Mouse (Mus musculus) MEL (cell line): Measurements from ENCODE around the gene Rpl26. TPM values are rescaled to one million over a fixed set of nuclear protein-coding genes. Genes with fewer than 3 reads are reported as not detected.

ENCODE experiments used
- DNase-seq: peaks from one replicate; pipeline ENCODE4 v3.0.0; 2011; ENCODE audit warnings: low read depth, low spot score
- H3K27ac ChIP-seq: 2 replicates; pipeline ENCODE4 v1.5.1; 2012; ENCODE audit warnings: low read depth, mild to moderate bottlenecking, control low read depth, low read length, moderate library complexity; ENCODE audit not compliant: control insufficient read depth
- H3K27me3 ChIP-seq, 2 experiments: fragments of 150-350 bp in 1 of 2; sonication (generic) in 1 of 2; 2 replicates each; pipeline ENCODE4 v1.6.1; 2012; ENCODE audit warnings: low read length in 2 of 2, mild to moderate bottlenecking in 2 of 2, improper control_type of control experiment in 1 of 2, moderate library complexity in 1 of 2; ENCODE audit not compliant: insufficient read depth in 2 of 2, control insufficient read depth in 1 of 2
- H3K36me3 ChIP-seq, 2 experiments: 2 replicates each; pipeline ENCODE4 v1.6.1; 2012 to 2014; ENCODE audit warnings: low read length in 2 of 2, improper control_type of control experiment in 1 of 2, inconsistent platforms in 1 of 2, mild to moderate bottlenecking in 1 of 2; ENCODE audit not compliant: insufficient read depth in 2 of 2, control insufficient read depth in 1 of 2
- H3K4me1 ChIP-seq, 2 experiments: fragments of 150-350 bp in 1 of 2; sonication (generic) in 1 of 2; 2 replicates each; pipeline ENCODE4 v1.6.1; 2012; ENCODE audit warnings: low read length in 2 of 2, improper control_type of control experiment in 1 of 2, mild to moderate bottlenecking in 1 of 2; ENCODE audit not compliant: insufficient read depth in 2 of 2, control insufficient read depth in 1 of 2
- H3K4me3 ChIP-seq, 2 experiments: fragments of 150-350 bp in 1 of 2; sonication (generic) in 1 of 2; 2 replicates each; pipeline ENCODE4 v1.5.1; 2012; ENCODE audit warnings: low read depth in 2 of 2, low read length in 2 of 2, mild to moderate bottlenecking in 2 of 2, moderate library complexity in 2 of 2, control low read depth in 1 of 2, improper control_type of control experiment in 1 of 2; ENCODE audit not compliant: control insufficient read depth in 1 of 2, insufficient read depth in 1 of 2
- H3K79me2 ChIP-seq: 2 replicates; pipeline ENCODE4 v1.6.1; 2012; ENCODE audit warnings: mild to moderate bottlenecking, low read length, moderate library complexity; ENCODE audit not compliant: control insufficient read depth, poor library complexity, insufficient read depth
- H3K9ac ChIP-seq: 2 replicates; pipeline ENCODE4 v1.6.1; 2012; ENCODE audit warnings: low read depth, mild to moderate bottlenecking, control low read depth, low read length, moderate library complexity; ENCODE audit not compliant: control insufficient read depth, poor library complexity, severe bottlenecking
- H3K9me3 ChIP-seq: fragments of 150-350 bp; sonication (generic); replicated peaks from 2 replicates; pipeline ENCODE4 v1.6.1; 2012; ENCODE audit warnings: mild to moderate bottlenecking, low read length, improper control_type of control experiment, moderate library complexity; ENCODE audit not compliant: insufficient read depth
- BHLHE40 ChIP-seq: IDR thresholded peaks from 2 replicates; pipeline ENCODE4 v1.6.1; 2012; ENCODE audit warnings: low read depth, mild to moderate bottlenecking, inconsistent platforms, low read length, improper control_type of control experiment, borderline replicate concordance
- CHD1 ChIP-seq: IDR thresholded peaks from 2 replicates; pipeline ENCODE4 v1.6.1; 2012; ENCODE audit warnings: low read depth, mild to moderate bottlenecking, inconsistent platforms, low read length, improper control_type of control experiment
- E2F4 ChIP-seq: IDR thresholded peaks from 2 replicates; pipeline ENCODE4 v1.6.1; 2011; ENCODE audit warnings: low read depth, low read length, improper control_type of control experiment, borderline replicate concordance
- ELF1 ChIP-seq: IDR thresholded peaks from 2 replicates; pipeline ENCODE4 v1.6.1; 2014; ENCODE audit warnings: low read depth, mild to moderate bottlenecking, inconsistent platforms, low read length, improper control_type of control experiment, moderate library complexity
- EP300 ChIP-seq, 2 experiments: IDR thresholded peaks; 2 replicates each; pipeline ENCODE4 v1.6.1; 2011; ENCODE audit warnings: improper control_type of control experiment in 2 of 2, low read length in 2 of 2, low read depth in 1 of 2, mild to moderate bottlenecking in 1 of 2
- GABPA ChIP-seq: IDR thresholded peaks from 2 replicates; pipeline ENCODE4 v1.6.1; 2012; ENCODE audit warnings: low read depth, mild to moderate bottlenecking, inconsistent platforms, low read length, improper control_type of control experiment, moderate library complexity
- GATA1 ChIP-seq: IDR thresholded peaks from 2 replicates; pipeline ENCODE4 v1.6.1; 2011; ENCODE audit warnings: low read depth, low read length, improper control_type of control experiment
- MAX ChIP-seq: IDR thresholded peaks from 2 replicates; pipeline ENCODE4 v1.6.1; 2011; ENCODE audit warnings: low read length, improper control_type of control experiment
- MEF2A ChIP-seq: IDR thresholded peaks from 2 replicates; pipeline ENCODE4 v1.6.1; 2014; ENCODE audit warnings: low read depth, mild to moderate bottlenecking, inconsistent platforms, low read length, improper control_type of control experiment; ENCODE audit not compliant: poor library complexity, insufficient replicate concordance, severe bottlenecking; ENCODE audit errors: extremely low read depth
- MYB ChIP-seq: IDR thresholded peaks from 2 replicates; pipeline ENCODE4 v1.6.1; 2011; ENCODE audit warnings: mild to moderate bottlenecking, low read depth, low read length, improper control_type of control experiment
- NRF1 ChIP-seq: IDR thresholded peaks from 2 replicates; pipeline ENCODE4 v1.6.1; 2014; ENCODE audit warnings: low read depth, mild to moderate bottlenecking, inconsistent platforms, low read length, improper control_type of control experiment, moderate library complexity; ENCODE audit not compliant: poor library complexity, insufficient read depth, severe bottlenecking
- POLR2A ChIP-seq, 2 experiments: IDR thresholded peaks; 2 replicates each; pipeline ENCODE4 v1.6.1; 2011 to 2012; ENCODE audit warnings: low read length in 2 of 2, mild to moderate bottlenecking in 2 of 2, control low read depth in 1 of 2, improper control_type of control experiment in 1 of 2, low read depth in 1 of 2, moderate library complexity in 1 of 2; ENCODE audit not compliant: control insufficient read depth in 1 of 2, insufficient read depth in 1 of 2, poor library complexity in 1 of 2
- TCF12 ChIP-seq: IDR thresholded peaks from 2 replicates; pipeline ENCODE4 v1.6.1; 2014; ENCODE audit warnings: low read depth, mild to moderate bottlenecking, inconsistent platforms, low read length, improper control_type of control experiment, moderate library complexity
- USF1 ChIP-seq: IDR thresholded peaks from 2 replicates; pipeline ENCODE4 v1.6.1; 2014; ENCODE audit warnings: low read depth, mild to moderate bottlenecking, inconsistent platforms, low read length, improper control_type of control experiment, moderate library complexity
- ZKSCAN1 ChIP-seq: IDR thresholded peaks from 2 replicates; pipeline ENCODE4 v1.6.1; 2012; ENCODE audit warnings: low read depth, mild to moderate bottlenecking, inconsistent platforms, low read length, improper control_type of control experiment, moderate library complexity
- ZNF384 ChIP-seq: IDR thresholded peaks from 2 replicates; pipeline ENCODE4 v1.6.1; 2012; ENCODE audit warnings: low read depth, mild to moderate bottlenecking, inconsistent platforms, low read length, improper control_type of control experiment
- polyA plus RNA-seq, 2 experiments: library from polyadenylated mRNA; stranded (reverse) in 1 of 2; unstranded in 1 of 2; fragments of >175 nt in 1 of 2; fragments of >200 nt in 1 of 2; gene quantifications; 2 replicates each; pipeline versions ENCODE4 v1.2.1 to v1.2.4; 2012; ENCODE audit warnings: low replicate concordance in 2 of 2, low read depth in 1 of 2; ENCODE audit not compliant: insufficient read length in 2 of 2, insufficient read depth in 1 of 2, missing spikeins in 1 of 2
- total RNA-seq: library from RNA; depleted of rRNA; stranded (reverse); fragments of 300-350 nt; gene quantifications from 2 replicates; pipeline ENCODE4 v1.2.3, GENCODE M21; 2012

Gene Rpl26
- total and polyA plus RNA-seq, 3 experiments: 3,167 to 5,512 TPM; not detected in 1

DNA sequence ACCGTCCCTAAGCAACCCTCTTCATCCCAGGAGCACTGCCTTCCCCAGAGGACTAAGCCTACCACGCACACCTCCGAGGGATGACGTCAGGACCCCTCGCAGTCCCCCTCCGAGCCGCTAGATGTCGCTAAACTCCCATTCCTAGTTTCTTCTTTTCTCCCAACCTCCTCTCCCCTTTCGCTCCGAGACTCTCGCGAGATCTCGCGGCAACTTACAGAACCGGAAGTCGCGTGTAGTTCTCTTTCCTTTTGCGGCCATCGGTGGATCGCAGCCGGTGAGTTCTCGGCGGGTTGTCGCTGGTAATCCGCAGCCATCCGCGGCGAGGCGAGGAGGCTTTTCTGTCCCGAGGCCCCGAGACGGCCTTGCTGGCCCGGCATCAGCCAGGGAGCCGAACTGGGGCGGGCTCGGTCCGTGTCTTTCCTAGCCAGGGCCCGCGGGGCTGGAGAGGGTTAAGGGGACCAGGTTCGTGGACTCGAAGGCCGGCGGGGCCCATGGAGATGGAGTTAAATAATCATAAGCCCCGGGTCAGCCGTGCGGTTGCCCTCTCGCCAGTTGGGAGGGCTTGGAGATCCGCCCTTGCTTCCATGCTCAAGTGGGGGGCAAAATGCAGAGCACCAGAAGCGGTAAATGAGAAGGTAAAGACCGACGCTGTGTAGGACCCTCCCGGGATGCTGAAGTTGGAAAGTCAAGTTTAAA is at the start of gene Rpl26 (continued):
- no peak for TF ChIP-seq MEF2A
- no peak for TF ChIP-seq NRF1
- TF ChIP-seq POLR2A (IDR thresholded peaks at IDR 0.05; ENCODE audit: control insufficient read depth in 1 of 2, insufficient read depth in 1 of 2, low read depth in 1 of 2, low read length in 2 of 2, poor library complexity in 1 of 2): peak; percentile 95 to 96
- TF ChIP-seq MAX: peak; percentile 83

DNA sequence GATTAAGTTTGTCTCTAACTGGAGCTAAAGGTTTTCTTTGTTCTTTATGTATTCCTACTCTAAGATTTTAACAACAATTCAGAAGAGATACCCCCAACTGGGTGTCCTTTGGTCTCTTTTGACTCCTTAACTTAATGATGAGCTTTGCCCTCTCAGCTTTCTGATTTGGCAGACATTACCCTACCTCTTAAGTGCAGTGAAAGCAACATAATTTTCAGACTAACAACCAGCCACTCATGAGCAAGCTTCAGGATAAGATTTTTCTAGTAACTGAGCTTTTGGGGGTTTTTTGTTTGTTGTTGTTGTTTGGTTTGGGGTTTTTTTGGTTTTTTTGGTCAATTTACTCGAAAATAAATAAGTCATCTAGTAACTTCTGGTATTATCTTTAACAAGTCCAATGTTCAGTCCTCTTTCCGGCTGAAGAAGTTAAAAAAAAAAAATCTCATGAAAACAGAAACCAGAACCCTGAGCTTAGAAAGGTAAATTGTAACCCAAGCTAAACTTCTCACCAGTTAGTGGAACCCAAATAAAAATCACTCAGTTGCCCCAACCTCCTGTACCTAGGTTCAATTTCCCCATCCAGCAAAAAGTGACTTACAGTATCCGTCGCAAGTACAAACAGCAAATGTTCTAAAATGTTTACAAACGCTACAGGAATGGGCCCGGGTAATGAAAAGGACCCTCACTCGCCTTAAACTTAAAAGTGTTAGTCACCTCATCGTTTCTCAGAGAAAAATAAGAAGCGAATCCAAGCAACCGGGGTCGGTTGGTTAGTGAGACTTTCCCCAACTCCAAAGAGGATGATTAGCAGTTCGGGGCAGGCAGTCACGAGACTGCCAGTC is 49.5 kb upstream of the Rpl26 start:
- H3K4me1 ChIP-seq: peaks cover 13 to 37% of the 10 kb centered on the region in 2 experiments
- peak overlapping the region; percentile 92 to 99 for H3K4me3 ChIP-seq
- peaks cover 8 to 41% of the 10 kb centered on the region in 2 experiments for H3K36me3 ChIP-seq
- H3K27ac ChIP-seq: peak overlapping the region; percentile 92
- no peaks in the 10 kb centered on the region for H3K27me3 ChIP-seq
- DNase-seq: peak; percentile 71
- H3K79me2 ChIP-seq: peaks cover 47% of the 10 kb centered on the region
- no peak for TF ChIP-seq ZKSCAN1
- no peak for TF ChIP-seq ELF1
- TF ChIP-seq CHD1: peak; percentile 91
- TF ChIP-seq USF1: peak; percentile 54; the same call in 1 of the 2 replicates
- TF ChIP-seq NRF1: 0 out of 2 replicates have a peak, but pooled peaks have one; percentile 2
- no peak for TF ChIP-seq GABPA
- TF ChIP-seq BHLHE40: peak; percentile 82; the same call in 1 of the 2 replicates
- peak; percentile 72 for TF ChIP-seq ZNF384
- no peaks in the 10 kb centered on the region for H3K9me3 ChIP-seq
- peak overlapping the region; percentile 95 for H3K9ac ChIP-seq

GRCm38 (mm10) chr11:68852486-68852901 is 48.9 kb upstream of the Rpl26 start:
- Histone ChIP-seq H3K79me2 (peaks cover 42% of the 10 kb centered on the region), H3K4me1 (peaks cover 13 to 37% of the 10 kb centered on the region in 2 experiments), H3K4me3 (peak overlapping the region; percentile 92 to 99), H3K27ac (peak overlapping the region; percentile 92), H3K9ac (peak overlapping the region; percentile 95), H3K36me3 (peaks cover 4 to 38% of the 10 kb centered on the region in 2 experiments), H3K27me3 (no peaks in the 10 kb centered on the region), H3K9me3 (no peaks in the 10 kb centered on the region)
- TF ChIP-seq EP300 (IDR thresholded peaks at IDR 0.05; ENCODE audit: low read depth in 1 of 2, low read length in 2 of 2) (peak in 1 of 2 experiments; percentile 11; a peak in 1 of 4 replicates), E2F4 (no peak), NRF1 (0 out of 2 replicates have a peak, but pooled peaks have one; percentile 1), TCF12 (no peak), GATA1 (no peak), MYB (no peak)
- no peak for DNase-seq
